Mouse (Mus musculus) forebrain, embryonic 10.5 days (tissue): Measurements from ENCODE around the gene Pdcd2l. TPM values are rescaled to one million over a fixed set of nuclear protein-coding genes. Genes with fewer than 3 reads are reported as not detected.

Experiments
- DNase-seq: peaks from one replicate; pipeline ENCODE4 v3.0.0-alpha.2; 2017; ENCODE audit warnings: low spot score; ENCODE audit errors: extremely low spot score
- H3K27ac ChIP-seq: fragments of 300-500 bp; sonication (generic); 2 replicates; pipeline ENCODE4 v1.5.1; 2016; ENCODE audit warnings: mild to moderate bottlenecking
- H3K27me3 ChIP-seq: fragments of 300-500 bp; sonication (generic); 2 replicates; pipeline ENCODE4 v1.6.1; 2016; ENCODE audit warnings: mild to moderate bottlenecking; ENCODE audit not compliant: poor library complexity, severe bottlenecking
- H3K36me3 ChIP-seq: fragments of 300-500 bp; sonication (generic); replicated peaks from 2 replicates; pipeline ENCODE4 v1.6.1; 2016; ENCODE audit warnings: mild to moderate bottlenecking, moderate library complexity
- H3K4me1 ChIP-seq: fragments of 300-500 bp; sonication (generic); 2 replicates; pipeline ENCODE4 v1.6.1; 2016
- H3K4me3 ChIP-seq: fragments of 300-500 bp; sonication (generic); 2 replicates; pipeline ENCODE4 v1.5.1; 2016; ENCODE audit warnings: mild to moderate bottlenecking, moderate library complexity
- H3K9me3 ChIP-seq: fragments of 300-500 bp; sonication (generic); 2 replicates; pipeline ENCODE4 v1.6.1; 2016; ENCODE audit warnings: mild to moderate bottlenecking, moderate library complexity
- WGBS: fragments of 180-500 bp; shearing (Covaris S2); methylation state at CpG from one replicate; pipeline ENCODE4 v1.1.7; 2016; 5-methylcytosine and 5-hydroxymethylcytosine counted together
- polyA plus RNA-seq: library from polyadenylated mRNA; unstranded; fragments of >200 nt; fragmentation: Nextera tagmentation; extraction: Ambion mirVana; gene quantifications from 2 replicates; pipeline ENCODE4 v1.2.1, GENCODE M21; 2016

Gene Pdcd2l
- polyA plus RNA-seq, 1 experiment from 2014 or later, result 74.9 TPM

- 58% methylated on average over 4 of the region's 4 CpGs for WGBS
Measured at GRCm38 (mm10) chr7:34166850-34167249, 29.6 kb downstream of the Pdcd2l start.

GRCm38 (mm10) chr7:34165999-34166398 is 30.5 kb downstream of the Pdcd2l start:
- Histone ChIP-seq H3K4me3 (peak overlapping the region; percentile 4; the same call in 1 of the 2 replicates), H3K27me3 (no peaks in the 10 kb centered on the region), H3K9me3 (no peaks in the 10 kb centered on the region), H3K36me3 (peaks cover 51% of the 10 kb centered on the region), H3K4me1 (peaks cover 11% of the 10 kb centered on the region; the same call in 1 of the 2 replicates), H3K27ac (no peak overlapping the region)
- 89% methylated on average over 3 of the region's 3 CpGs for WGBS
- no peak for DNase-seq

More at GRCm38 (mm10) chr7:34166850-34167249, 29.6 kb downstream of the Pdcd2l start:
- Histone ChIP-seq H3K36me3 (peaks cover 42% of the 10 kb centered on the region), H3K4me1 (peaks cover 11% of the 10 kb centered on the region; the same call in 1 of the 2 replicates), H3K27ac (no peak overlapping the region), H3K4me3 (peak overlapping the region; percentile 98), H3K9me3 (no peaks in the 10 kb centered on the region), H3K27me3 (no peaks in the 10 kb centered on the region)
- DNase-seq, result peak; percentile 27

GRCm38 (mm10) chr7:34164671-34165070 is 31.8 kb downstream of the Pdcd2l start:
- H3K4me1 ChIP-seq, result peaks cover 11% of the 10 kb centered on the region; the same call in 1 of the 2 replicates
- no peaks in the 10 kb centered on the region for H3K27me3 ChIP-seq
- peaks cover 63% of the 10 kb centered on the region for H3K36me3 ChIP-seq
- no peak overlapping the region for H3K27ac ChIP-seq
- no peaks in the 10 kb centered on the region for H3K9me3 ChIP-seq
- H3K4me3 ChIP-seq, result no peak overlapping the region
- 94% methylated on average over 7 of the region's 7 CpGs for WGBS
- DNase-seq, result no peak

- no peaks in the 10 kb centered on the region for H3K9me3 ChIP-seq
- H3K27me3 ChIP-seq, result no peaks in the 10 kb centered on the region
- no peak for DNase-seq
- H3K4me3 ChIP-seq, result no peak overlapping the region
- no peak overlapping the region for H3K27ac ChIP-seq
- no peaks in the 10 kb centered on the region for H3K4me1 ChIP-seq
- WGBS, result 98% methylated on average over 3 of the region's 3 CpGs
- peaks cover 96% of the 10 kb centered on the region for H3K36me3 ChIP-seq
Measured at GRCm38 (mm10) chr7:34159167-34159566, 37.3 kb downstream of the Pdcd2l start.

GRCm38 (mm10) chr7:34157994-34158393 is 38.5 kb downstream of the Pdcd2l start:
- Histone ChIP-seq H3K36me3 (peaks cover 97% of the 10 kb centered on the region), H3K27ac (no peak overlapping the region), H3K27me3 (no peaks in the 10 kb centered on the region), H3K4me1 (no peaks in the 10 kb centered on the region), H3K4me3 (no peak overlapping the region), H3K9me3 (no peaks in the 10 kb centered on the region)
- WGBS, result 98% methylated on average over 3 of the region's 3 CpGs
- no peak for DNase-seq

GRCm38 (mm10) chr7:34147193-34147592 is 49.3 kb downstream of the Pdcd2l start:
- peaks cover 100% of the 10 kb centered on the region for H3K36me3 ChIP-seq
- peaks cover 6% of the 10 kb centered on the region; the same call in 1 of the 2 replicates for H3K9me3 ChIP-seq
- no peaks in the 10 kb centered on the region for H3K4me1 ChIP-seq
- WGBS, result 88% methylated on average over 4 of the region's 4 CpGs
- no peak for DNase-seq
- no peak overlapping the region for H3K27ac ChIP-seq
- no peaks in the 10 kb centered on the region for H3K27me3 ChIP-seq
- no peak overlapping the region for H3K4me3 ChIP-seq

GRCm38 (mm10) chr7:34141123-34141522 is 55.3 kb downstream of the Pdcd2l start:
- H3K4me3 ChIP-seq, result no peak overlapping the region
- DNase-seq, result no peak
- peaks cover 69% of the 10 kb centered on the region for H3K36me3 ChIP-seq
- no peaks in the 10 kb centered on the region for H3K27me3 ChIP-seq
- no peak overlapping the region for H3K27ac ChIP-seq
- 96% methylated on average over 13 of the region's 13 CpGs for WGBS
- H3K9me3 ChIP-seq, result no peaks in the 10 kb centered on the region
- no peaks in the 10 kb centered on the region for H3K4me1 ChIP-seq

- no peaks in the 10 kb centered on the region for H3K4me1 ChIP-seq
- H3K4me3 ChIP-seq, result no peak overlapping the region
- no peak for DNase-seq
- no peaks in the 10 kb centered on the region for H3K9me3 ChIP-seq
- 90% methylated on average over 6 of the region's 6 CpGs for WGBS
- H3K27ac ChIP-seq, result no peak overlapping the region
- H3K27me3 ChIP-seq, result no peaks in the 10 kb centered on the region
- peaks cover 52% of the 10 kb centered on the region for H3K36me3 ChIP-seq
Measured at GRCm38 (mm10) chr7:34139493-34139892, 57.0 kb downstream of the Pdcd2l start.

Other genes starting within 250 kb of the Pdcd2l start
- not detected in 2 replicates for gene Scgb2b27, start 182.7 kb downstream of the Pdcd2l start, polyA plus RNA-seq
- not detected in 2 replicates for gene Scgb1b27, start 175.2 kb downstream of the Pdcd2l start, polyA plus RNA-seq
- gene Scgb1b30, start 101.2 kb downstream of the Pdcd2l start, polyA plus RNA-seq, result not detected in 2 replicates
- 4.5 and 5.4 TPM in 2 replicates for gene Wtip, start 63.4 kb downstream of the Pdcd2l start, polyA plus RNA-seq
- gene Uba2, start 27.1 kb downstream of the Pdcd2l start, polyA plus RNA-seq, result 296 and 309 TPM in 2 replicates
- gene Gpi1, start 33.7 kb upstream of the Pdcd2l start, polyA plus RNA-seq, result 439 and 441 TPM in 2 replicates
- not detected in 2 replicates for gene Gm6096, start 54.4 kb upstream of the Pdcd2l start, polyA plus RNA-seq
- gene 4931406P16Rik, start 116.9 kb upstream of the Pdcd2l start, polyA plus RNA-seq, result 23.8 and 25.3 TPM in 2 replicates
- gene Lsm14a, start 196.7 kb upstream of the Pdcd2l start, polyA plus RNA-seq, result 102 and 105 TPM in 2 replicates